Mouse (Mus musculus) ovary, adult 2 months (tissue): ENCODE results near the gene 1110025L11Rik. TPM values are rescaled to one million over a fixed set of nuclear protein-coding genes. Genes with fewer than 3 reads are reported as not detected.

Experiments used
- polyA plus RNA-seq: library from polyadenylated mRNA; depleted of rRNA; stranded (reverse); fragments of >200 nt; gene quantifications from 2 replicates; pipeline ENCODE4 v1.2.3, GENCODE M21; 2012; rRNA removed

The 1110025L11Rik gene
- polyA plus RNA-seq, result not detected in 2 replicates

DNA sequence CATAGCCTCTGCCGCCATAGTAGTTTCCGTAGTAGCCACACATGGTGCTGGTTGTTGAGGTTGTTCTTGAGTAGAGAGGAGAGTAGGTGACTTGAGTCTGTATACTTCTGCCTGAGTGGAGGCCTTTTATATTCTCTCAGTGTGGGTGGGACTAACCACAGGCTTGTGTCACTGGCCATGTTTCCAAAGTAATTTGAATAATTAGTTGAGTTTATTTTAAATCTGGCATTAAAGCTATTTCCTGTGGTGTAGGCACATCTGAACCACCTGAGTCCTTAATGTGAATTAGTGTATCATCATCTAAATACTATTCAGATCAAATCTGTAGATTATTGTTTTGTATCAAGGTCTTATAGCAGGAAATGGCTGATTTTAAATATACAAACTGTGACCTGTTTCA, at the start of gene 1110025L11Rik:
1110025L11Rik (minus strand) TSS at position 101 of the 400 bp plus-strand sequence.

DNA sequence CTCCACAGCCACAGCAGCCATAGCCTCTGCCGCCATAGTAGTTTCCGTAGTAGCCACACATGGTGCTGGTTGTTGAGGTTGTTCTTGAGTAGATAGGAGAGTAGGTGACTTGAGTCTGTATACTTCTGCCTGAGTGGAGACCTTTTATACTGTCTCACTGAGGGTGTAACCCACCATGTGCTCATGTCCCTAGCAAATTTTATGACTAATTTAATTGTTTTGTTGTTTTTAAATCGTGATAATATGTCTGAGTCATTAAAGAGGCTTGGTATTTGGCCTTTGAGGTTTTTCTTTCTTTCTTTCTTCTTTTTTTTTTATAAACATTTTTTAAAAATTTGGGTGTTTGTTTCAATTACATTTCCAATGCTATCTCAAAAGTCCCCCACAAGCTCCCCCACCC, 16.0 kb downstream of the 1110025L11Rik start, which contains the start of gene Krtap6-5:
Krtap6-5 (minus strand) TSS at position 101 of the 400 bp plus-strand sequence.

GRCm38 (mm10) chr16:89041372-89041771, 22.4 kb downstream of the 1110025L11Rik start, which contains the start of gene Gm10228:
Gm10228 (minus strand) TSS chr16:89041472.

DNA sequence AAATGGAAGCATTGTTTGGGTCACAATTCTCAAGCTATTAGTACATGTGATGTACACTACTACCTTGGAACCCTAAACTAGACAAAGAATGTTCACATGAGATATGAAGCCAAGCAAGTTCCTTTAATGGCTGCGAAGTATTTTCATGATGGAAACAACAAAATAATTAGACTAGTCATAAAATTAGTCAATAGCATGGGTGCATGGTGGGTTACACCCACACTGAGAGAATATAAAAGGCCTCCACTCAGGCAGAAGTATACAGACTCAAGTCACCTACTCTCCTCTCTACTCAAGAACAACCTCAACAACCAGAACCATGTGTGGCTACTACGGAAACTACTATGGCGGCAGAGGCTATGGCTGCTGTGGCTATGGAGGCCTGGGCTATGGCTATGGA, 32.4 kb downstream of the 1110025L11Rik start, which contains the start of gene Krtap6-1:
Krtap6-1 (plus strand) TSS at position 301 of the 400 bp plus-strand sequence.

DNA sequence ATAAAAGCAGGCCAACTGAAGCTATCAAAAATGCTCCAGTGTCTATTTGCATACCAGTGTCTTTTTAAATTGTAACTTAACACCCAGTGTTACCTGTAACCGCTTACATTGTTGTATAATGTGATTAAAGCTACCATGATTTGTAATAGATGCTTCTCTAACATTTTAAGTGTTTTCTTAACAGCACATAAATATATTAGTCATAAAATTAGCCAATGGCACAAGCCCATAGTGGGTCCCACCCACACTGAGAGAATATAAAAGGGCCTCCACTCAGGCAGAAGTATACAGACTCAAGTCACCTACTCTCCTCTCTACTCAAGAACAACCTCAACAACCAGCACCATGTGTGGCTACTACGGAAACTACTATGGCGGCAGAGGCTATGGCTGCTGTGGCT, 48.8 kb downstream of the 1110025L11Rik start, which contains the start of gene Gm10229:
Gm10229 (plus strand) TSS at position 301 of the 400 bp plus-strand sequence.

Other genes starting within 250 kb of the 1110025L11Rik start
- gene Krtap15, start 243.8 kb downstream of the 1110025L11Rik start, polyA plus RNA-seq, result not detected in 2 replicates
- gene Krtap14, start 237.9 kb downstream of the 1110025L11Rik start, polyA plus RNA-seq, result not detected in 2 replicates
- not detected in 2 replicates for gene Krtap19-1, start 194.6 kb downstream of the 1110025L11Rik start, polyA plus RNA-seq
- gene Krtap19-2, start 189.7 kb downstream of the 1110025L11Rik start, polyA plus RNA-seq, result not detected in 2 replicates
- not detected in 2 replicates for gene Krtap19-3, start 186.0 kb downstream of the 1110025L11Rik start, polyA plus RNA-seq
- gene Krtap19-4, start 178.9 kb downstream of the 1110025L11Rik start, polyA plus RNA-seq, result not detected in 2 replicates
- not detected in 2 replicates for gene Krtap19-5, start 167.5 kb downstream of the 1110025L11Rik start, polyA plus RNA-seq
- gene Krtap19-9b, start 131.7 kb downstream of the 1110025L11Rik start, polyA plus RNA-seq, result not detected in 2 replicates
- not detected in 2 replicates for gene Krtap16-3, start 101.1 kb downstream of the 1110025L11Rik start, polyA plus RNA-seq
- gene Krtap22-2, start 53.2 kb downstream of the 1110025L11Rik start, polyA plus RNA-seq, result not detected in 2 replicates
- not detected in 2 replicates for gene Gm10229, start 48.7 kb downstream of the 1110025L11Rik start, polyA plus RNA-seq
- gene Krtap6-1, start 32.3 kb downstream of the 1110025L11Rik start, polyA plus RNA-seq, result not detected in 2 replicates
- not detected in 2 replicates for gene Gm10228, start 22.5 kb downstream of the 1110025L11Rik start, polyA plus RNA-seq
- not detected in 2 replicates for gene Krtap6-5, start 16.1 kb downstream of the 1110025L11Rik start, polyA plus RNA-seq
- gene Krtap6-3, start 20.0 kb upstream of the 1110025L11Rik start, polyA plus RNA-seq, result not detected in 2 replicates
- not detected in 2 replicates for gene Gm6358, start 76.8 kb upstream of the 1110025L11Rik start, polyA plus RNA-seq
- gene Gm10061, start 87.1 kb upstream of the 1110025L11Rik start, polyA plus RNA-seq, result not detected in 2 replicates
- gene Gm9789, start 94.0 kb upstream of the 1110025L11Rik start, polyA plus RNA-seq, result not detected in 2 replicates
- gene Gm7735, start 105.5 kb upstream of the 1110025L11Rik start, polyA plus RNA-seq, result not detected in 2 replicates
- not detected in 2 replicates for gene 1110057P08Rik, start 110.7 kb upstream of the 1110025L11Rik start, polyA plus RNA-seq
- not detected in 2 replicates for gene Krtap20-2, start 141.9 kb upstream of the 1110025L11Rik start, polyA plus RNA-seq